Mouse (Mus musculus) MEL (cell line): ENCODE measurements at regions not wholly inside any gene's neighbourhood (a gene's known extent, or its start where the extent isn't known, plus 50 kb on each side); places are given as distances from the start of the nearest gene placed in this dataset.

Experiments used
- BHLHE40 ChIP-seq: IDR thresholded peaks from 2 replicates; pipeline ENCODE4 v1.6.1; 2012; ENCODE audit warnings: low read depth, mild to moderate bottlenecking, inconsistent platforms, low read length, improper control_type of control experiment, borderline replicate concordance
- CHD2 ChIP-seq: IDR thresholded peaks from 2 replicates; pipeline ENCODE4 v1.6.1; 2011; ENCODE audit warnings: low read length, improper control_type of control experiment
- CTCF ChIP-seq, 3 experiments: IDR thresholded peaks in 2 of 3; conservative IDR thresholded peaks in 1 of 3; 2 replicates each; pipeline ENCODE4 v1.5.1; 2011 to 2012; ENCODE audit warnings: low read length in 3 of 3, low read depth in 2 of 3, mild to moderate bottlenecking in 2 of 3, improper control_type of control experiment in 1 of 3, inconsistent platforms in 1 of 3, mixed read lengths in 1 of 3, moderate library complexity in 1 of 3; ENCODE audit not compliant: control insufficient read depth in 1 of 3, insufficient read depth in 1 of 3, poor library complexity in 1 of 3, severe bottlenecking in 1 of 3
- ELF1 ChIP-seq: IDR thresholded peaks from 2 replicates; pipeline ENCODE4 v1.6.1; 2014; ENCODE audit warnings: low read depth, mild to moderate bottlenecking, inconsistent platforms, low read length, improper control_type of control experiment, moderate library complexity
- EP300 ChIP-seq, 2 experiments: IDR thresholded peaks; 2 replicates each; pipeline ENCODE4 v1.6.1; 2011; ENCODE audit warnings: improper control_type of control experiment in 2 of 2, low read length in 2 of 2, low read depth in 1 of 2, mild to moderate bottlenecking in 1 of 2
- ETS1 ChIP-seq: IDR thresholded peaks from 2 replicates; pipeline ENCODE4 v1.6.1; 2012; ENCODE audit warnings: low read depth, mild to moderate bottlenecking, inconsistent platforms, low read length, improper control_type of control experiment, moderate library complexity
- GABPA ChIP-seq: IDR thresholded peaks from 2 replicates; pipeline ENCODE4 v1.6.1; 2012; ENCODE audit warnings: low read depth, mild to moderate bottlenecking, inconsistent platforms, low read length, improper control_type of control experiment, moderate library complexity
- GATA1 ChIP-seq: IDR thresholded peaks from 2 replicates; pipeline ENCODE4 v1.6.1; 2011; ENCODE audit warnings: low read depth, low read length, improper control_type of control experiment
- MAFK ChIP-seq: IDR thresholded peaks from 2 replicates; pipeline ENCODE4 v1.6.1; 2011; ENCODE audit warnings: low read depth, mild to moderate bottlenecking, low read length, improper control_type of control experiment, borderline replicate concordance
- MAX ChIP-seq: IDR thresholded peaks from 2 replicates; pipeline ENCODE4 v1.6.1; 2011; ENCODE audit warnings: low read length, improper control_type of control experiment
- POLR2A ChIP-seq, 2 experiments: IDR thresholded peaks; 2 replicates each; pipeline ENCODE4 v1.6.1; 2011 to 2012; ENCODE audit warnings: low read length in 2 of 2, mild to moderate bottlenecking in 2 of 2, control low read depth in 1 of 2, improper control_type of control experiment in 1 of 2, low read depth in 1 of 2, moderate library complexity in 1 of 2; ENCODE audit not compliant: control insufficient read depth in 1 of 2, insufficient read depth in 1 of 2, poor library complexity in 1 of 2
- SIN3A ChIP-seq: IDR thresholded peaks from 2 replicates; pipeline ENCODE4 v1.6.1; 2012; ENCODE audit warnings: low read length, improper control_type of control experiment, inconsistent platforms
- TAL1 ChIP-seq: IDR thresholded peaks from 2 replicates; pipeline ENCODE4 v1.6.1; 2012; ENCODE audit warnings: mild to moderate bottlenecking, inconsistent platforms, low read length, moderate library complexity, mixed read lengths
- UBTF ChIP-seq: IDR thresholded peaks from 2 replicates; pipeline ENCODE4 v1.6.1; 2012; ENCODE audit warnings: low read depth, mild to moderate bottlenecking, inconsistent platforms, low read length, improper control_type of control experiment, moderate library complexity, borderline replicate concordance; ENCODE audit not compliant: insufficient read depth

DNA sequence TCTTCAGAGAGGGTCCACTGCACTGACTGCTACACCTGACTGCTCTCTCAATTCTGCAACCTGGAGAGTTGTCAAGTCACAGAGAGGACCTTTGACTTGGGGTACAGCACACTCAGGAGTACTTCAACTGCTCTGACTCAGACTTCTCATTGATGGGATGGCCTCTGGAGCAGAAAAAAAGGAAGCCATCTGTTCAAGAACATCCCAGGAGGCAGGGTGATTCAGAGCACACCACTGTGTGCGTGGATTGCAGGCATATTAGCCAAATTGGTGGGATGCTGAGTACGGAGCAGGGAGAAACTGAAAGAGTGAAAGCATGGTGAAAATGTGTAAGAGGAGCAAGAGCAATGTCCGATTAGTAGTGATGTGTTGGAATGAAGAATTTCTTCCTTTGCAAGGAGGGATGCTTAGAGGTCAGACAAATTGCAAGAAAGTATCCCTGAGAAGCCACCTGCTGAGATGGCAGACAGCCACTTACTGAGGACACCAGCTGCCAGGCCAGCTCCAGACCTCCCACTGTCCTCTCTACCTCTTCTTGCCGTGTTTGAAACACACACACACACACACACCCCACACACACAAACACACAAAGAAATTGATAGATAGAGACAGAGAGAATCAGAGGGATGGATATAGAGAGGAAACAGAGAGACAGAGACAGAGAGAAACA, 119.2 kb upstream of the Slco3a1 start:
- no peak for TF ChIP-seq BHLHE40
- TF ChIP-seq SIN3A: no peak
- TF ChIP-seq POLR2A (IDR thresholded peaks at IDR 0.05; ENCODE audit: control insufficient read depth in 1 of 2, insufficient read depth in 1 of 2, low read depth in 1 of 2, low read length in 2 of 2, poor library complexity in 1 of 2): no peak
- no peak for TF ChIP-seq MAX
- no peak for TF ChIP-seq CTCF (IDR thresholded peaks at IDR 0.05 in 2 of 3, conservative IDR thresholded peaks at IDR 0.05 in 1 of 3; ENCODE audit: control insufficient read depth in 1 of 3, insufficient read depth in 1 of 3, low read depth in 2 of 3, low read length in 3 of 3, poor library complexity in 1 of 3, severe bottlenecking in 1 of 3)
- TF ChIP-seq ELF1: no peak
- no peak for TF ChIP-seq MAFK
- no peak for TF ChIP-seq CHD2
- TF ChIP-seq ETS1: no peak
- no peak for TF ChIP-seq UBTF
- no peak for TF ChIP-seq GABPA
- no peak for TF ChIP-seq EP300 (IDR thresholded peaks at IDR 0.05; ENCODE audit: low read depth in 1 of 2, low read length in 2 of 2)
- no peak for TF ChIP-seq TAL1
- TF ChIP-seq GATA1: no peak
